Mouse (Mus musculus): ENCODE results near the gene Sec16b. TPM values are rescaled to one million over a fixed set of nuclear protein-coding genes. Genes with fewer than 3 reads are reported as not detected.

Sec16b gene
- polyA plus RNA-seq, 1 experiment from 2014 or later: 3.5 TPM

DNA sequence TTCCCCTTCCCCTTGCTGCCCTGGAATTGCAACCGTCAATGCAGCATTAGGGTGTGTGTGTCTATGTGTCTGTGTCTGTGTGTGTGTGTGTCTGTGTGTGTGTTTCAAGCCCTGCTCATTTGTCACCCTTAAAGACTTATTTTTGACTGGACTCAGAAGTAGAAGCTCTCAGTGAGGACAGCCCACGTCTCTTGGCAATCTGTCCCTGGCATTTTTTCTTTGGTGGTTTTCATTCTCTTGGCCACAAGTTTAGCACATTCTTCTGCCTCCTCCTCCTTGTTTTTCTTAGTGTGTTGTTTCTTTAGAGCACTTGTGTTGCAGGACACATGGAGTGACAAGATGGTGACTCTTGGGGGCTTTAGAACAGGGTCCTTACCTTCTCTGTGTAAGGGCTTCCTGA lies 30.3 kb upstream of the Sec16b start:
- ATAC-seq (ENCODE audit: insufficient number of reproducible peaks, insufficient read depth, low FRiP score, low TSS enrichment, low read depth): no peak

DNA sequence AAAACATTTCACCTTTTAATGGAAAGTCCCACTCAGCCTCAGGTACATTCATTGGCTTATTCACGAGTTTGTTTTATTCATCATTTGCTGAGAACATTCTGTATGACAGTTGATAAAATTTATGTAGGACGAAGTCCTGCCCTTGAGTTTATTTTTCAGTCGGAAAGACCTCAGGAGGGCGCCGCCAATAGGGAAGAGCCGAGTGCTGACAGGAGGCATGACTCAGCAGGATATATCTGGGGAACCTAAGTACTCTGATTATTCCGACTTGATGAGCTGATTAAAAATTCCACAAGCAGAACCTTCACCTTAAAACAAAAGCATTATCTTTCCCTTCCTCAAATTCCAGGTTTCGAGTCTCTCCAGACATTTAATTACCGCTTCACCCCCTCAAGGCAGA lies 26.4 kb upstream of the Sec16b start:
- WGBS: 17% methylated on average over 9 of the region's 9 CpGs
- no peak overlapping the region for H3K4me2 ChIP-seq
- no peak overlapping the region for H3K9ac ChIP-seq
- H3K9me3 ChIP-seq: no peaks in the 10 kb centered on the region
- H3K4me3 ChIP-seq: no peak overlapping the region
- peaks cover 13% of the 10 kb centered on the region; the same call in 1 of the 2 replicates for H3K4me1 ChIP-seq
- H3K27me3 ChIP-seq: no peaks in the 10 kb centered on the region
- no peak overlapping the region for H3K27ac ChIP-seq
- no peaks in the 10 kb centered on the region for H3K36me3 ChIP-seq
- ATAC-seq (ENCODE audit: insufficient number of reproducible peaks, insufficient read depth, low FRiP score, low TSS enrichment, low read depth): no peak

More for the DNA sequence above, 30.3 kb upstream of the Sec16b start:
- no peaks in the 10 kb centered on the region for H3K9me3 ChIP-seq
- no peak overlapping the region for H3K4me3 ChIP-seq
- no peak overlapping the region for H3K27ac ChIP-seq
- H3K4me2 ChIP-seq: no peak overlapping the region
- 77% methylated on average over 2 of the region's 2 CpGs for WGBS
- no peaks in the 10 kb centered on the region for H3K36me3 ChIP-seq
- peaks cover 9% of the 10 kb centered on the region; the same call in 1 of the 2 replicates for H3K4me1 ChIP-seq
- no peak overlapping the region for H3K9ac ChIP-seq
- H3K27me3 ChIP-seq: no peaks in the 10 kb centered on the region

GRCm38 (mm10) chr1:157480901-157481300 lies 25.6 kb upstream of the Sec16b start:
- H3K4me1 ChIP-seq: peaks cover 13% of the 10 kb centered on the region; the same call in 1 of the 2 replicates
- H3K36me3 ChIP-seq: no peaks in the 10 kb centered on the region
- H3K4me2 ChIP-seq: no peak overlapping the region
- no peak overlapping the region for H3K4me3 ChIP-seq
- H3K9ac ChIP-seq: no peak overlapping the region
- no peaks in the 10 kb centered on the region for H3K9me3 ChIP-seq
- H3K27me3 ChIP-seq: no peaks in the 10 kb centered on the region
- no peak overlapping the region for H3K27ac ChIP-seq
- WGBS: 45% methylated on average over 3 of the region's 3 CpGs
- no peak for ATAC-seq (ENCODE audit: insufficient number of reproducible peaks, insufficient read depth, low FRiP score, low TSS enrichment, low read depth)

GRCm38 (mm10) chr1:157481666-157482065 lies 24.9 kb upstream of the Sec16b start:
- Histone ChIP-seq H3K36me3 (no peaks in the 10 kb centered on the region), H3K4me1 (peaks cover 13% of the 10 kb centered on the region; the same call in 1 of the 2 replicates), H3K9ac (no peak overlapping the region), H3K27me3 (no peaks in the 10 kb centered on the region), H3K9me3 (no peaks in the 10 kb centered on the region), H3K4me3 (no peak overlapping the region), H3K4me2 (no peak overlapping the region), H3K27ac (no peak overlapping the region)
- no peak for ATAC-seq (ENCODE audit: insufficient number of reproducible peaks, insufficient read depth, low FRiP score, low TSS enrichment, low read depth)
- WGBS: 92% methylated on average over 6 of the region's 6 CpGs

GRCm38 (mm10) chr1:157484161-157484560 lies 22.4 kb upstream of the Sec16b start:
- no peak overlapping the region for H3K4me2 ChIP-seq
- ATAC-seq (ENCODE audit: insufficient number of reproducible peaks, insufficient read depth, low FRiP score, low TSS enrichment, low read depth): no peak
- no peaks in the 10 kb centered on the region for H3K36me3 ChIP-seq
- no peaks in the 10 kb centered on the region for H3K27me3 ChIP-seq
- H3K9me3 ChIP-seq: no peaks in the 10 kb centered on the region
- no peak overlapping the region for H3K4me3 ChIP-seq
- H3K9ac ChIP-seq: no peak overlapping the region
- 85% methylated on average over 4 of the region's 4 CpGs for WGBS
- no peak overlapping the region for H3K27ac ChIP-seq
- H3K4me1 ChIP-seq: peaks cover 13% of the 10 kb centered on the region; the same call in 1 of the 2 replicates

DNA sequence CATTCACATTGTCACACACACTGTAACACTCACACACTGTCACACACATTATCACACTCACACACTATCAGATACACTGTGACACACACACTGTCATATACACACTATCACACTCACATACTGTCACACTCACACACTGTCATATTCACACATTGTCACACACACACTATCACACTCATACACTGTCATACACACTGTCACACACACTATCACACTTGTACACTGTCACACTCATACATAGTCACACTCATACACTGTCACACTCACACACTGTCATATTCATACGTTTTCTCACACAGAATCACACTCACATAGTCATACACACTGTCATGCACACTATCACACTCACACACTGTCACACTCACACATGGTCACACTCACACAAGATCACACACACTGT lies 5.9 kb upstream of the Sec16b start:
- Histone ChIP-seq H3K9me3 (no peaks in the 10 kb centered on the region), H3K9ac (no peak overlapping the region), H3K27me3 (no peaks in the 10 kb centered on the region; the same call in 1 of the 2 replicates), H3K4me1 (no peaks in the 10 kb centered on the region), H3K27ac (no peak overlapping the region), H3K36me3 (no peaks in the 10 kb centered on the region), H3K4me2 (no peak overlapping the region), H3K4me3 (no peak overlapping the region)
- ATAC-seq (ENCODE audit: insufficient number of reproducible peaks, insufficient read depth, low FRiP score, low TSS enrichment, low read depth): no peak
- WGBS: 83% methylated on average over 1 of the region's 1 CpGs

DNA sequence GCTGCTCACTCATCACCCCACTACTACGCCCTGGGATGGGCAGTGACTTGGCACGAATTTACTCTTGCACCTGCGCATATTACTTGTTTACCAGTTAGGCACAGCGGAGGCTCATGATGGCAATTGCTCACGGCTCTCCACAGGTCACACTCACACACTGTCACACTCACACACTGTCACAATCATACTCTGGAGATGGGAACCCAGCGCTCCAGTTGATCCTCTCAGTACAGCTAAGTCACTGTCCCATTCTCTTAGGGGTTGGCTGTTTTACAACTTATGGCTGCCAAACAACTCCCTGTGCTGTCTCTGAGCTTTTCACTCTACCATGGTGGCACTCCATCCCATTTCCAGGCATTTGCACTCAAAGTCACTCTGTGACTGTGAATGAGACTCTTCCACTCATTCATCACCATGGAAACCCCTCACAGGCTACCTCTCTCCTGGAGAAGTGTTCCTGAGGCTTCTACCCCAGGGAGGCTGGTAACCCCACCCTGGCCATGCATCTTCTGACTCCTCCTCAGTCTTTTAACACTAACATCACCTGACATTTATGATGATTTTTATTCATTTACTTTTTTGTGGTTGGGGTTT lies 5.1 kb upstream of the Sec16b start:
- H3K9me3 ChIP-seq: no peaks in the 10 kb centered on the region
- H3K9ac ChIP-seq: no peak overlapping the region
- H3K4me2 ChIP-seq: no peak overlapping the region
- no peak overlapping the region for H3K4me3 ChIP-seq
- ATAC-seq (ENCODE audit: insufficient number of reproducible peaks, insufficient read depth, low FRiP score, low TSS enrichment, low read depth): no peak
- H3K27ac ChIP-seq: no peak overlapping the region
- peaks cover 1% of the 10 kb centered on the region for H3K4me1 ChIP-seq
- 90% methylated on average over 6 of the region's 6 CpGs for WGBS
- H3K27me3 ChIP-seq: no peaks in the 10 kb centered on the region; the same call in 1 of the 2 replicates
- H3K36me3 ChIP-seq: no peaks in the 10 kb centered on the region

- Histone ChIP-seq H3K9ac (no peak overlapping the region), H3K9me3 (no peaks in the 10 kb centered on the region), H3K36me3 (no peaks in the 10 kb centered on the region), H3K27me3 (no peaks in the 10 kb centered on the region; the same call in 1 of the 2 replicates), H3K27ac (no peak overlapping the region), H3K4me1 (peaks cover 9% of the 10 kb centered on the region), H3K4me3 (no peak overlapping the region), H3K4me2 (no peak overlapping the region)
- 88% methylated on average over 6 of the region's 6 CpGs for WGBS
- ATAC-seq (ENCODE audit: insufficient number of reproducible peaks, insufficient read depth, low FRiP score, low TSS enrichment, low read depth): no peak
Measured at GRCm38 (mm10) chr1:157503071-157503470, 3.5 kb upstream of the Sec16b start.

DNA sequence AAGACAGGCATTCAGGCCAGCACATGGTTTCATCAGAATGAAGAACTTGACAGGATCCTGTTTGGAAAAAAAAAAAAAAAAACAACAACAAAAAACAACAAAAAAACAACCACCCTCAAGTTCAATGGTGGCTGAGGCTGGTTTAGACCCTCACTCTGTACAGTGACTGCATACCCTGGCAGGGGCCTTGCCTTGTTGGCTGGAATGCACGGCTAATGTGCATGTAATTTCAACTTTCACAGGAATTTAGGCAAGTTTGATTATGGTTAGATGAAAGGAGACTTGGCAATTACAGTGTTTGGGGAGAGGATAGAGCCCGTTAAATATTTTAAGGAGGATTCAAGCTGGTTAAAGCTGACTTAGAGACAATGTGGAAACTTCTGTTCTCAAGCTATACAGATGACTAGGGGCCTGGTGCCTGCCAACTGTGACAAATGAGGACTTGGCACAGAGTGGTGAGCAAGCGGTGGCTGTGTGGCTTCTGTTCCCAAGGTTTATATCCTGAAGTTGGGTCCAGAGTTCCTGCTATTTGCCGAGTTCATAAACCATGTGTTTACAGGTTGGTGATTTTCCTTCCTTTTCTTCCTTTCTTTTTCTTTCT lies 567 bp downstream of the Sec16b start:
- Histone ChIP-seq H3K9ac (no peak overlapping the region), H3K27ac (0 out of 2 replicates have a peak overlapping the region, but pooled peaks have one; percentile 7), H3K27me3 (peaks cover 2% of the 10 kb centered on the region; the same call in 1 of the 2 replicates), H3K36me3 (no peaks in the 10 kb centered on the region), H3K4me3 (no peak overlapping the region), H3K9me3 (no peaks in the 10 kb centered on the region), H3K4me2 (peak overlapping the region; percentile 32), H3K4me1 (peaks cover 13% of the 10 kb centered on the region)
- ATAC-seq (ENCODE audit: insufficient number of reproducible peaks, insufficient read depth, low FRiP score, low TSS enrichment, low read depth): no peak
- 26% methylated on average over 4 of the region's 4 CpGs for WGBS

- H3K4me2 ChIP-seq: peak overlapping the region; percentile 22; the same call in 1 of the 2 replicates
Measured at GRCm38 (mm10) chr1:157507814-157508213, 1.3 kb downstream of the Sec16b start.

GRCm38 (mm10) chr1:157512690-157513448 lies 6.3 kb downstream of the Sec16b start:
- 87% methylated on average over 11 of the region's 11 CpGs for WGBS
- no peak overlapping the region for H3K27ac ChIP-seq
- ATAC-seq (ENCODE audit: insufficient number of reproducible peaks, insufficient read depth, low FRiP score, low TSS enrichment, low read depth): no peak

More at GRCm38 (mm10) chr1:157507814-157508213, 1.3 kb downstream of the Sec16b start:
- 0 out of 2 replicates have a peak overlapping the region, but pooled peaks have one; percentile 4 for H3K27ac ChIP-seq
- H3K4me3 ChIP-seq: no peak overlapping the region
- peaks cover 2% of the 10 kb centered on the region; the same call in 1 of the 2 replicates for H3K27me3 ChIP-seq
- no peak overlapping the region for H3K9ac ChIP-seq
- no peak for ATAC-seq (ENCODE audit: insufficient number of reproducible peaks, insufficient read depth, low FRiP score, low TSS enrichment, low read depth)
- WGBS: 52% methylated on average over 5 of the region's 5 CpGs
- H3K9me3 ChIP-seq: no peaks in the 10 kb centered on the region
- H3K36me3 ChIP-seq: no peaks in the 10 kb centered on the region
- H3K4me1 ChIP-seq: peaks cover 13% of the 10 kb centered on the region

More at GRCm38 (mm10) chr1:157512690-157513448, 6.3 kb downstream of the Sec16b start:
- Histone ChIP-seq H3K9ac (no peak overlapping the region), H3K4me1 (peaks cover 10% of the 10 kb centered on the region), H3K4me2 (no peak overlapping the region), H3K27me3 (peaks cover 2% of the 10 kb centered on the region; the same call in 1 of the 2 replicates), H3K36me3 (no peaks in the 10 kb centered on the region), H3K4me3 (no peak overlapping the region), H3K9me3 (no peaks in the 10 kb centered on the region)

Measured in embryonic facial prominence, embryonic 13.5 days (tissue).